23 mouse cellular contexts compared by ENCODE assay signal in the genomic region with DNA sequence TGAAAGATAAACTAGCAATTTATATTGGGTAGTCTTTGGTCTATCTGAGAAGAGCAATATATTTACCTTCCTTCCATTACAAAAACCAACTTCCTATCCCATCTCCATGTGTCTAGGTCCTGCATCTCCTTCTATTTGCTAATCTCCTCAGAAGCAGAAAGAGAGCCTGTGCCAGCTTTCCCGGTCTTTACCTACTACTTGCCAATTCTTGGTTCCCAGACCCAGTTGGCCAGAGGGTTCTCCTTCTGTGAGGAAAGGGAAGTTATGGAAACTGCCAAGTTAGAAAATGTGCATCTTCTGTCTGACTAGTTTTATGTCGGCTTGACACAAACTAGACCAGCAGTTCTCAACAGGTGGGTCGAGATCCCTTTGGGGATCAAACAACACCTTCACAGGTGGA.
"Had no signal": no experiment of that assay in that cellular context is flagged by ENCODE, and none has a peak within 500 bp of the region (broad histone marks: within the 10 kb centered on the region; RNA-seq: fewer than 3 reads in every experiment).

No protein-coding gene starts in this region.

- H3K4me3 ChIP-seq: heart, adult 2 months; heart, embryonic 12.5 days; heart, embryonic 15.5 days; hindbrain, embryonic 13.5 days; hindbrain, embryonic 15.5 days; layer of hippocampus, adult 2 months; left cerebral cortex, adult 2 months; limb, embryonic 10.5 days; limb, embryonic 12.5 days; liver, embryonic 12.5 days had no signal

- DNase-seq: gastrocnemius, postnatal 14 days; gastrocnemius, postnatal 36 days; heart, adult 2 months; heart, postnatal 14 days; heart, postnatal 36 days; kidney, adult 11 months; kidney, adult 2 months; kidney, postnatal 10 days; kidney, postnatal 25 days; kidney, postnatal 4 days; liver had no signal

- H3K4me2 ChIP-seq: heart, embryonic 12.5 days; heart, embryonic 15.5 days; hindbrain, embryonic 13.5 days; hindbrain, embryonic 15.5 days; limb, embryonic 12.5 days had no signal

- H3K9ac ChIP-seq: heart, embryonic 12.5 days; heart, embryonic 15.5 days; hindbrain, embryonic 13.5 days; hindbrain, embryonic 15.5 days; limb, embryonic 12.5 days; liver, embryonic 12.5 days; liver, embryonic 14.5 days had no signal

- H3K36me3 ChIP-seq: heart, embryonic 12.5 days; heart, embryonic 15.5 days; hindbrain, embryonic 13.5 days; hindbrain, embryonic 15.5 days; limb, embryonic 10.5 days; limb, embryonic 12.5 days had no signal

- H3K27me3 ChIP-seq: hindbrain, embryonic 13.5 days; hindbrain, embryonic 15.5 days; limb, embryonic 12.5 days; liver, embryonic 12.5 days had no signal

- H3K27ac ChIP-seq: heart, adult 2 months; heart, embryonic 15.5 days; hindbrain, embryonic 13.5 days; hindbrain, embryonic 15.5 days; hindbrain, postnatal 0 days; left cerebral cortex, adult 2 months; limb, embryonic 10.5 days; limb, embryonic 12.5 days had no signal

- ATAC-seq: hindbrain, postnatal 0 days; intestine, embryonic 16.5 days; liver, embryonic 12.5 days had no signal

- H3K9me3 ChIP-seq: heart, embryonic 12.5 days; heart, embryonic 15.5 days; hindbrain, embryonic 13.5 days; hindbrain, embryonic 15.5 days; limb, embryonic 10.5 days; limb, embryonic 12.5 days; liver, embryonic 12.5 days had no signal
